Mouse (Mus musculus) stomach, postnatal 0 days (tissue): ENCODE data around the gene Esrrg. TPM values are rescaled to one million over a fixed set of nuclear protein-coding genes. Genes with fewer than 3 reads are reported as not detected.

Experiments
- ATAC-seq: fragments of 200-750 bp; cut with Nextera tagmentation; 2 replicates; pipeline ENCODE4 v1.8.0; 2017; ENCODE audit not compliant: low FRiP score, low TSS enrichment
- DNase-seq: peaks from one replicate; pipeline ENCODE4 v3.0.0-alpha.2; 2016; ENCODE audit warnings: low spot score
- H3K27ac ChIP-seq: fragments of 300-500 bp; sonication (generic); replicated peaks from 2 replicates; pipeline ENCODE4 v1.5.1; 2014; ENCODE audit warnings: mild to moderate bottlenecking, control low read depth
- H3K27me3 ChIP-seq: fragments of 300-500 bp; sonication (generic); 2 replicates; pipeline ENCODE4 v1.6.1; 2014; ENCODE audit warnings: low read length; ENCODE audit not compliant: control insufficient read depth, insufficient read depth
- H3K36me3 ChIP-seq: fragments of 300-500 bp; sonication (generic); 2 replicates; pipeline ENCODE4 v1.6.1; 2014; ENCODE audit warnings: low read length, mixed read lengths; ENCODE audit not compliant: control insufficient read depth, insufficient read depth
- H3K4me1 ChIP-seq: fragments of 300-500 bp; sonication (generic); replicated peaks from 2 replicates; pipeline ENCODE4 v1.6.1; 2014; ENCODE audit warnings: antibody characterized with exemption; ENCODE audit not compliant: control insufficient read depth, insufficient read depth
- H3K4me2 ChIP-seq: fragments of 300-500 bp; sonication (generic); replicated peaks from 2 replicates; pipeline ENCODE4 v1.6.1; 2014; ENCODE audit warnings: low read depth, mild to moderate bottlenecking, control low read depth, moderate library complexity
- H3K4me3 ChIP-seq: fragments of 300-500 bp; sonication (generic); 2 replicates; pipeline ENCODE4 v1.5.1; 2014; ENCODE audit warnings: low read depth, low read length, control low read depth
- H3K9ac ChIP-seq: fragments of 300-500 bp; sonication (generic); 2 replicates; pipeline ENCODE4 v1.6.1; 2014; ENCODE audit warnings: mild to moderate bottlenecking, low read length, control low read depth, mixed read lengths
- H3K9me3 ChIP-seq: fragments of 300-500 bp; sonication (generic); 2 replicates; pipeline ENCODE4 v1.6.1; 2016; ENCODE audit warnings: low read length; ENCODE audit not compliant: control insufficient read depth
- CTCF ChIP-seq: IDR thresholded peaks from 2 replicates; pipeline ENCODE4 v1.5.1; 2016; ENCODE audit warnings: antibody characterized with exemption, low read depth, mild to moderate bottlenecking, moderate library complexity
- EP300 ChIP-seq: optimal IDR thresholded peaks from 2 replicates; pipeline ENCODE3; 2016; ENCODE audit warnings: antibody characterized with exemption
- WGBS: fragments of 180-500 bp; shearing (Covaris S2); extraction: QIAGEN DNeasy Blood & Tissue Kit; methylation state at CpG from one replicate; pipeline ENCODE4 v1.1.7; 2014; 5-methylcytosine and 5-hydroxymethylcytosine counted together
- polyA plus RNA-seq: library from polyadenylated mRNA; unstranded; fragments of >200 nt; fragmentation: Nextera tagmentation; extraction: Ambion mirVana; gene quantifications from 2 replicates; pipeline ENCODE4 v1.2.1, GENCODE M21; 2015

Gene Esrrg
- polyA plus RNA-seq, 1 experiment from 2014 or later: 7.4 TPM

- H3K4me1 ChIP-seq: no peaks in the 10 kb centered on the region
- 85% methylated on average over 5 of the region's 5 CpGs for whole genome bisulfite sequencing
These were observed 574.4 kb downstream of the Esrrg start for GRCm38 (mm10) chr1:188182951-188183350.

GRCm38 (mm10) chr1:188186440-188187117 lies 578.0 kb downstream of the Esrrg start:
- TF ChIP-seq CTCF (no peak), EP300 (no peak)

More at GRCm38 (mm10) chr1:188182951-188183350, 574.4 kb downstream of the Esrrg start:
- no peak for ATAC-seq
- no peak overlapping the region for H3K4me2 ChIP-seq
- no peak overlapping the region for H3K4me3 ChIP-seq
- H3K9ac ChIP-seq: no peak overlapping the region
- no peak overlapping the region for H3K27ac ChIP-seq
- H3K9me3 ChIP-seq: no peaks in the 10 kb centered on the region
- DNase-seq: no peak
- no peaks in the 10 kb centered on the region for H3K36me3 ChIP-seq
- TF ChIP-seq EP300 (no peak), CTCF (no peak)
- no peaks in the 10 kb centered on the region for H3K27me3 ChIP-seq

GRCm38 (mm10) chr1:188192971-188193370 lies 584.4 kb downstream of the Esrrg start:
- H3K4me1 ChIP-seq: no peaks in the 10 kb centered on the region
- TF ChIP-seq EP300 (no peak), CTCF (no peak)
- H3K9me3 ChIP-seq: no peaks in the 10 kb centered on the region
- H3K36me3 ChIP-seq: no peaks in the 10 kb centered on the region
- DNase-seq (no peak), ATAC-seq (no peak)
- 93% methylated on average over 2 of the region's 2 CpGs for WGBS
- H3K27me3 ChIP-seq: no peaks in the 10 kb centered on the region
- no peak overlapping the region for H3K4me2 ChIP-seq
- H3K4me3 ChIP-seq: no peak overlapping the region
- H3K9ac ChIP-seq: no peak overlapping the region
- no peak overlapping the region for H3K27ac ChIP-seq

More at GRCm38 (mm10) chr1:188186440-188187117, 578.0 kb downstream of the Esrrg start:
- no peak for ATAC-seq
- H3K4me2 ChIP-seq: no peak overlapping the region
- H3K36me3 ChIP-seq: no peaks in the 10 kb centered on the region
- no peak overlapping the region for H3K27ac ChIP-seq
- H3K9me3 ChIP-seq: no peaks in the 10 kb centered on the region
- no peaks in the 10 kb centered on the region for H3K27me3 ChIP-seq
- no peak overlapping the region for H3K9ac ChIP-seq
- DNase-seq: no peak
- H3K4me1 ChIP-seq: no peaks in the 10 kb centered on the region
- WGBS: 68% methylated on average over 17 of the region's 17 CpGs
- no peak overlapping the region for H3K4me3 ChIP-seq

GRCm38 (mm10) chr1:188207421-188207820 lies 598.8 kb downstream of the Esrrg start:
- Histone ChIP-seq H3K4me1 (no peaks in the 10 kb centered on the region), H3K4me2 (no peak overlapping the region), H3K36me3 (no peaks in the 10 kb centered on the region), H3K9me3 (no peaks in the 10 kb centered on the region), H3K4me3 (no peak overlapping the region), H3K27me3 (no peaks in the 10 kb centered on the region), H3K27ac (no peak overlapping the region), H3K9ac (no peak overlapping the region)
- no peak for DNase-seq
- TF ChIP-seq EP300 (no peak), CTCF (no peak)
- no peak for ATAC-seq
- WGBS: 70% methylated on average over 6 of the region's 6 CpGs

GRCm38 (mm10) chr1:188209025-188209424 lies 600.4 kb downstream of the Esrrg start:
- Histone ChIP-seq H3K9ac (no peak overlapping the region), H3K4me3 (no peak overlapping the region), H3K27ac (no peak overlapping the region), H3K4me2 (no peak overlapping the region), H3K9me3 (no peaks in the 10 kb centered on the region), H3K4me1 (no peaks in the 10 kb centered on the region), H3K27me3 (no peaks in the 10 kb centered on the region), H3K36me3 (no peaks in the 10 kb centered on the region)
- ATAC-seq (no peak), DNase-seq (no peak)
- WGBS: 94% methylated on average over 1 of the region's 1 CpGs
- no peak for TF ChIP-seq EP300
- no peak for TF ChIP-seq CTCF

GRCm38 (mm10) chr1:188214885-188215611 lies 606.5 kb downstream of the Esrrg start:
- DNase-seq: no peak
- Histone ChIP-seq H3K4me2 (no peak overlapping the region), H3K4me3 (no peak overlapping the region), H3K36me3 (no peaks in the 10 kb centered on the region), H3K9ac (no peak overlapping the region), H3K27me3 (no peaks in the 10 kb centered on the region), H3K27ac (no peak overlapping the region), H3K9me3 (no peaks in the 10 kb centered on the region), H3K4me1 (no peaks in the 10 kb centered on the region)
- 57% methylated on average over 10 of the region's 10 CpGs for WGBS
- TF ChIP-seq CTCF (no peak), EP300 (no peak)
- ATAC-seq: no peak
